Mouse (Mus musculus) small intestine, adult 2 months (tissue): ENCODE results near the gene Stat5b. TPM values are rescaled to one million over a fixed set of nuclear protein-coding genes. Genes with fewer than 3 reads are reported as not detected.
A peak's percentile ranks its signal among the peaks of the same experiment; 100 is the strongest.

Source experiments
- H3K27ac ChIP-seq: fragments of 200-500 bp; 2 replicates; pipeline ENCODE4 v1.5.1; 2012; ENCODE audit warnings: low read depth, low read length, control low read depth, inconsistent platforms; ENCODE audit not compliant: insufficient read depth
- H3K27me3 ChIP-seq: fragments of 200-500 bp; 2 replicates; pipeline ENCODE4 v1.6.1; 2012; ENCODE audit warnings: mild to moderate bottlenecking, moderate library complexity, low read length, inconsistent platforms; ENCODE audit not compliant: control insufficient read depth, insufficient read depth
- H3K36me3 ChIP-seq: fragments of 200-500 bp; 2 replicates; pipeline ENCODE4 v1.6.1; 2012; ENCODE audit warnings: mild to moderate bottlenecking, low read length, control low read depth, inconsistent platforms; ENCODE audit not compliant: control insufficient read depth, insufficient read depth
- H3K4me1 ChIP-seq: fragments of 200-500 bp; 2 replicates; pipeline ENCODE4 v1.6.1; 2012; ENCODE audit warnings: low read length, inconsistent platforms, mixed read lengths; ENCODE audit not compliant: control insufficient read depth, insufficient read depth, insufficient read length
- H3K4me3 ChIP-seq: fragments of 200-500 bp; 2 replicates; pipeline ENCODE4 v1.5.1; 2012; ENCODE audit warnings: low read depth, mild to moderate bottlenecking, control low read depth, inconsistent platforms, low read length, moderate library complexity
- CTCF ChIP-seq: fragments of 200-500 bp; IDR thresholded peaks from 2 replicates; pipeline ENCODE4 v1.5.1; 2012; ENCODE audit warnings: low read depth, mild to moderate bottlenecking, control low read depth, inconsistent platforms, low read length, moderate library complexity, mixed read lengths; ENCODE audit not compliant: insufficient replicate concordance, insufficient read length; ENCODE audit errors: extremely low read depth
- POLR2A ChIP-seq: fragments of 200-500 bp; IDR thresholded peaks from 2 replicates; pipeline ENCODE4 v1.6.1; 2012; ENCODE audit warnings: low read depth, mild to moderate bottlenecking, control low read depth, inconsistent platforms, low read length, moderate library complexity
- WGBS: fragments of 180-500 bp; shearing (Covaris S2); methylation state at CpG from one replicate; pipeline ENCODE4 v1.1.7; 2018; 5-methylcytosine and 5-hydroxymethylcytosine counted together
- polyA plus RNA-seq: library from polyadenylated mRNA; depleted of rRNA; stranded (reverse); fragments of >200 nt; gene quantifications from 2 replicates; pipeline ENCODE4 v1.2.3, GENCODE M21; 2012

The Stat5b gene
- polyA plus RNA-seq, 1 experiment, result 9.6 TPM

DNA sequence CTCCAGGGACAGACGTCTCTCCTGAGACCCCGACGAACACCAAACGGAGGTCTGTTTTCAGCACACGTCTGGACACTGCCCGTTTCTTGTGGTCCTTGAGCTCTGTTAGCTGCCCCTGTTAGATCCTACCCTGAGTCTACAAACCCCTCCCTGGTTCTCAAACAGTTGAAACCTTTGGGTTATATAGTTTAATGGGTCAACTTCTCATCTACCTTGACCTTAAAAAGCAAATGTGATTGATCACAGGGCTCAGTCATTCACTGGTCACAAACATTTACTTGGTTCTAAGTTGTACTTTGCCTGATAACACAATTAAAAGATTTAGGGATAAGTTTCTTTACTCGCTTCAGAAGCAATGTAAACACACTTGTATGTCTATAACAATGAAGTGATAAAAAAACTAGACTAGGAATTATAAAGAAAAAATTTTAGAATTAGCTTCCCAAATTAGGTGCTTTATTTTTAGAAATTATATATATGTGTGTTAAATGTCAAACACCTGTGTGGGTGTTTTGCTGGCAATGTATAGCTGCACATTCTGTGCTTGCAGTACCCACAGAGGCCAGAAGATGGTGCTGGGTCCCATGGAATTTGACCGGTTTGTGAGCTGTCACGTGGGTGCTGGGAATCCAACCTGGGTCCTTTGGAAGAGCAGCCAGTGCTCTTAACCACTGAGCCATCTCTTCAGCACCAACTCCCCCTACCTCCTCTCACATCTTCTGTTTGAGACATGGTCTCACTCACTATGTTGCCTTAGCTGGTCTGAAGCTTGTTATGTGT lies 13.4 kb downstream of the Stat5b start:
- TF ChIP-seq POLR2A (no peak), CTCF (peak; percentile 56; the same call in 1 of the 2 replicates)
- Histone ChIP-seq H3K27ac (no peak overlapping the region), H3K27me3 (no peaks in the 10 kb centered on the region), H3K36me3 (no peaks in the 10 kb centered on the region), H3K4me3 (no peak overlapping the region), H3K4me1 (no peaks in the 10 kb centered on the region)
- 78% methylated on average over 9 of the region's 9 CpGs for WGBS

DNA sequence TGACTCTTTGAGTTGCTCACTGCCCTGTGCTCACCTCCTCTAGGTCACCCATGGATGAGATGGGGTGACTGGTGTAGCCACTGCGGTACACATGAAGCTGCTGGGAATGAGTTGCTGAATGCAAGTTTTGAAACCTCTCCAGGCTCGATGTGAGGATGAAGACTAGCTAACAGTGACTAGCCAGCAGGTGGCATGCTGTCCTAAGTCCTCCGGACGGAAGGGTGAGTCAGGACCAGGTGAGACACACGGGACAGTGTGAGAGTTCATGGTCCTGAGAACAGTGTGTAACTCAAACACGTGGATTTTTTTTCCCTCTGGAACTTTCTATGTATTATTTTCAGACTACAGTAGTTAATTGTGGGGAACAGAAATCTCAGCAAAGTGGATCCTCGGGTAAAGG lies 17.1 kb downstream of the Stat5b start:
- WGBS, result 40% methylated on average over 7 of the region's 7 CpGs
- Histone ChIP-seq H3K27ac (no peak overlapping the region), H3K4me3 (no peak overlapping the region), H3K36me3 (no peaks in the 10 kb centered on the region), H3K27me3 (no peaks in the 10 kb centered on the region), H3K4me1 (peaks cover 5% of the 10 kb centered on the region)
- TF ChIP-seq CTCF (peak; percentile 59; the same call in 1 of the 2 replicates), POLR2A (no peak)

DNA sequence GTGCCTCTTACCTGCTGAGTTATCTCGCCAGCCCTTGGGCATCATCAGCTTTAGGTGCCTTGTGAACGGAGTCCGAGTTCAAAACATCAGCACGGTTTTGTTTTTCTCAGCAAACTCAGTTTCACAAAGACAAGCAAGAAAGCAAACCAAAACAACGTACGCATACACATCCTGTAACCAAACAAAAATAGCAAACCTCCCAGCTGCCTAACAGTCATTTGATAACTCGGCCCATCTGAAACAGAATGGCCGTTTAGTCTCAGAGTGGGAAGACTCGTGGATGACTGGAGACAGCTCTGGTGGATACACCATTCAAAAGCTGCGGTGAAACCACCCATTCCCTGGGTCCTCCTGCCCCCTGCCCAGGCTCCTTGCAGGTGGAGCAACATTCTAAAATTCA lies 19.1 kb downstream of the Stat5b start:
- WGBS, result 83% methylated on average over 10 of the region's 10 CpGs
- Histone ChIP-seq H3K36me3 (no peaks in the 10 kb centered on the region), H3K4me1 (peaks cover 5% of the 10 kb centered on the region), H3K27ac (0 out of 2 replicates have a peak overlapping the region, but pooled peaks have one; percentile 6), H3K4me3 (no peak overlapping the region), H3K27me3 (no peaks in the 10 kb centered on the region)
- TF ChIP-seq POLR2A (no peak), CTCF (no peak)

DNA sequence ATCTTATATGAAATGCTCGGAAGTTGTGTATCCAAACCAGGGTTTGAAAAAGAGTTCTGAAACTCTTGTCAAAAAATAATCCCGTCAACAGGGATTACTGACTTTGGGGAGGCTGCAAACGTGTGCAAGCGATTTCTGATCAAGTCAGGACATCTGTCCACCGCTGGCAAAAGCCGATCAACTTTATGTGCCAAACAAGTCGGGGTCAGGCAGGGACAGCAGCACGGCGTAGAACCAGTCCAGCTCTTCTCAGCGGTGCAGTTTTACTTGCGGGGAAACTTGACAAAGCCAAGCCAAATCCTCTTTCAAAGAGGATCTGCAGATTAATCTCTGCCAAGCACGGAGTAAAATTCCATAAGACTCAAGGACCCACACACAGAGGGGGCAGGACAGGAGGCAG lies 20.8 kb downstream of the Stat5b start:
- no peaks in the 10 kb centered on the region for H3K36me3 ChIP-seq
- no peak overlapping the region for H3K27ac ChIP-seq
- WGBS, result 83% methylated on average over 12 of the region's 12 CpGs
- no peak overlapping the region for H3K4me3 ChIP-seq
- H3K4me1 ChIP-seq, result peaks cover 5% of the 10 kb centered on the region
- no peaks in the 10 kb centered on the region for H3K27me3 ChIP-seq
- TF ChIP-seq CTCF (no peak), POLR2A (no peak)

DNA sequence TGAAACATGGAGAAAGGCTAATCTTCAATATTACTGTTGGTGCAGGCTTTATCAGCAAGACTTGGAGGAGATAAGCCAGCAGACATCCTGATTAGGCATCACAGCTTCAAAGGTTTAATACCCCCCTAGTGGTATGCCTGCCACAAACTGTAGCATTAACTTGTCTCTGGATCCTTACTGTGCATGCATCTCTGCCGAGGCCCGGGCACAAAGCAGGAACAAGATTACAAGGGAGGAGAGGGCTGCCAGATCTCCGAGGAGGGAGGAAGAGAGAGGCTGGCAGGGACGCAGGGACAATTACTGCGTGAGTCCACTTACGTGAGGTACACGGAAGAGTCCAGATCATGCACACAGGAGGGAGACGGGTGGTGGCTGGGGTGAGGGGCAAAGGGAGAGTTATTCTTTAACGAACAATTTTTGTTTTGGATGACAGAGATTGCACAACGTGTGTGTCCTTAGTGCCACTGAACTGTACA lies 21.8 kb downstream of the Stat5b start:
- Histone ChIP-seq H3K4me1 (peaks cover 8% of the 10 kb centered on the region), H3K4me3 (no peak overlapping the region), H3K27ac (no peak overlapping the region), H3K27me3 (no peaks in the 10 kb centered on the region), H3K36me3 (no peaks in the 10 kb centered on the region)
- WGBS, result 16% methylated on average over 10 of the region's 10 CpGs
- TF ChIP-seq CTCF (no peak), POLR2A (no peak)

GRCm38 (mm10) chr11:100826161-100826866 lies 24.2 kb downstream of the Stat5b start:
- H3K27ac ChIP-seq, result no peak overlapping the region
- 63% methylated on average over 13 of the region's 13 CpGs for WGBS

GRCm38 (mm10) chr11:100825451-100825850 lies 25.1 kb downstream of the Stat5b start:
- H3K4me1 ChIP-seq, result peaks cover 11% of the 10 kb centered on the region
- no peak overlapping the region for H3K27ac ChIP-seq
- H3K36me3 ChIP-seq, result no peaks in the 10 kb centered on the region
- 86% methylated on average over 9 of the region's 9 CpGs for WGBS
- no peak for TF ChIP-seq POLR2A
- no peak for TF ChIP-seq CTCF
- no peak overlapping the region for H3K4me3 ChIP-seq
- no peaks in the 10 kb centered on the region for H3K27me3 ChIP-seq

More at GRCm38 (mm10) chr11:100826161-100826866, 24.2 kb downstream of the Stat5b start:
- H3K4me1 ChIP-seq, result peaks cover 11% of the 10 kb centered on the region
- TF ChIP-seq CTCF (no peak), POLR2A (no peak)
- H3K36me3 ChIP-seq, result no peaks in the 10 kb centered on the region
- H3K4me3 ChIP-seq, result no peak overlapping the region
- no peaks in the 10 kb centered on the region for H3K27me3 ChIP-seq
